Mouse (Mus musculus) thymus, adult 2 months (tissue): ENCODE results near the gene Gsg1l.

Source experiments
- CTCF ChIP-seq: fragments of 200-500 bp; IDR thresholded peaks from 2 replicates; pipeline ENCODE4 v1.5.1; 2012; ENCODE audit warnings: mild to moderate bottlenecking, control low read depth, low read length, moderate library complexity, borderline replicate concordance; ENCODE audit not compliant: control insufficient read depth, poor library complexity, insufficient read depth; ENCODE audit errors: extremely low read depth
- POLR2A ChIP-seq: fragments of 200-500 bp; IDR thresholded peaks from 2 replicates; pipeline ENCODE4 v1.6.1; 2012; ENCODE audit warnings: mild to moderate bottlenecking, low read length, control low read depth, moderate library complexity; ENCODE audit not compliant: control insufficient read depth, poor library complexity, insufficient read depth; ENCODE audit errors: extremely low read depth

DNA sequence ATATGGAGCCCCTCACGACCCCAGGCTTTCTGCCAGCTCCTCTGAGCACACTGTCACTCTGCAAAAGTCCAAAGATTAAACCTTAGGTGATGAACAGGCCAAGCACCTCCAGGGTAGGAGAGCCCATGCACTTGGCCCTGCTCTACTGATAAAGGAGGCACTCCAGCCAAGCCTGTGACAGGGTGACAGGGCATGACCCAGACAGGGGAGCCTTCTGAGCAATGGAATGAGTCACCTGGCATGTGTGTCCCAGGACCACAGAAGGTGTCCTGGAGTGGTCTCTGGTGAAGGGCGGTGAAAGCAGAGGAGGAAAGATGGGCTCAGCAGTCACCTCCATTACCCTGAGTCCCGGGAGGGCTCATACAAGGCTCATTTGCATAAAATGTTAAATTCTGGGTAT, 222.6 kb downstream of the Gsg1l start:
- TF ChIP-seq POLR2A (no peak), CTCF (no peak)
